Mouse (Mus musculus): ENCODE data around the gene Ddit4.

Gene Ddit4

GRCm38 (mm10) chr10:59971813-59972212 is 20.2 kb upstream of the Ddit4 start:
- DNase-seq, result peak; percentile 36

- DNase-seq, result peak; percentile 57
Observed at GRCm38 (mm10) chr10:59970450-59971062, 18.9 kb upstream of the Ddit4 start.

- DNase-seq, result peak; percentile 89
Observed at GRCm38 (mm10) chr10:59969821-59970449, 18.3 kb upstream of the Ddit4 start.

GRCm38 (mm10) chr10:59967309-59967942 is 15.8 kb upstream of the Ddit4 start:
- peak; percentile 72 for DNase-seq

GRCm38 (mm10) chr10:59966743-59967142 is 15.1 kb upstream of the Ddit4 start:
- no peak for DNase-seq

- no peak for DNase-seq
Observed at GRCm38 (mm10) chr10:59965788-59966187, 14.2 kb upstream of the Ddit4 start.

GRCm38 (mm10) chr10:59965362-59965695 is 13.7 kb upstream of the Ddit4 start:
- DNase-seq, result no peak

- DNase-seq, result no peak
Observed at GRCm38 (mm10) chr10:59964504-59965361, 13.1 kb upstream of the Ddit4 start.

- DNase-seq, result no peak
Observed at GRCm38 (mm10) chr10:59963609-59964008, 12.0 kb upstream of the Ddit4 start.

- no peak for DNase-seq
Observed at GRCm38 (mm10) chr10:59959517-59959916, 7.9 kb upstream of the Ddit4 start.

GRCm38 (mm10) chr10:59958458-59958857 is 6.8 kb upstream of the Ddit4 start:
- DNase-seq, result peak; percentile 45

- DNase-seq, result peak; percentile 45
Observed at GRCm38 (mm10) chr10:59957171-59958149, 5.8 kb upstream of the Ddit4 start.

GRCm38 (mm10) chr10:59956681-59957080 is 5.0 kb upstream of the Ddit4 start:
- no peak for DNase-seq

- DNase-seq, result peak; percentile 55
Observed at GRCm38 (mm10) chr10:59953564-59954039, 2.0 kb upstream of the Ddit4 start.

GRCm38 (mm10) chr10:59952781-59953563 is 1.3 kb upstream of the Ddit4 start:
- peak; percentile 78 for DNase-seq

GRCm38 (mm10) chr10:59952152-59952780 is 632 bp upstream of the Ddit4 start:
- DNase-seq, result peak; percentile 86

- DNase-seq, result peak; percentile 91
Observed at GRCm38 (mm10) chr10:59950716-59951191, 880 bp downstream of the Ddit4 start.

GRCm38 (mm10) chr10:59949783-59950605 is 1.6 kb downstream of the Ddit4 start:
- peak; percentile 75 for DNase-seq

- DNase-seq, result peak; percentile 67
Observed at GRCm38 (mm10) chr10:59949255-59949648, 2.4 kb downstream of the Ddit4 start.
